Mouse (Mus musculus) heart, embryonic 15.5 days (tissue): ENCODE measurements around the gene Dicer1. TPM values are rescaled to one million over a fixed set of nuclear protein-coding genes. Genes with fewer than 3 reads are reported as not detected.
"Not testable (repeated sequence)": the region's sequence is repeated elsewhere in the genome, so short reads cannot be mapped to it uniquely, and the experiment has no call there.

Experiments used
- ATAC-seq: fragments of 200-750 bp; cut with Nextera tagmentation; replicated peaks from 2 replicates; pipeline ENCODE4 v1.8.0; 2017; ENCODE audit warnings: low read depth, moderate TSS enrichment; ENCODE audit not compliant: insufficient number of reproducible peaks, insufficient read depth, low FRiP score
- H3K27ac ChIP-seq: fragments of 300-500 bp; sonication (generic); 2 replicates; pipeline ENCODE4 v1.5.1; 2015; ENCODE audit warnings: mild to moderate bottlenecking, inconsistent platforms
- H3K27me3 ChIP-seq: fragments of 300-500 bp; sonication (generic); 2 replicates; pipeline ENCODE4 v1.6.1; 2015; ENCODE audit warnings: inconsistent platforms
- H3K36me3 ChIP-seq: fragments of 300-500 bp; sonication (generic); 2 replicates; pipeline ENCODE4 v1.6.1; 2015; ENCODE audit warnings: mild to moderate bottlenecking, inconsistent platforms
- H3K4me1 ChIP-seq: fragments of 300-500 bp; sonication (generic); replicated peaks from 2 replicates; pipeline ENCODE4 v1.6.1; 2015; ENCODE audit warnings: inconsistent platforms
- H3K4me2 ChIP-seq: fragments of 300-500 bp; sonication (generic); 2 replicates; pipeline ENCODE4 v1.6.1; 2015; ENCODE audit warnings: inconsistent platforms, mild to moderate bottlenecking, moderate library complexity
- H3K4me3 ChIP-seq: fragments of 300-500 bp; sonication (generic); 2 replicates; pipeline ENCODE4 v1.5.1; 2015; ENCODE audit warnings: mild to moderate bottlenecking, inconsistent platforms
- H3K9ac ChIP-seq: fragments of 300-500 bp; sonication (generic); 2 replicates; pipeline ENCODE4 v1.6.1; 2015; ENCODE audit warnings: mild to moderate bottlenecking, inconsistent platforms
- H3K9me3 ChIP-seq: fragments of 300-500 bp; sonication (generic); replicated peaks from 2 replicates; pipeline ENCODE4 v1.6.1; 2016; ENCODE audit warnings: inconsistent platforms
- whole genome bisulfite sequencing: fragments of 180-500 bp; shearing (Covaris S2); methylation state at CpG from one replicate; pipeline ENCODE4 v1.1.7; 2015; ENCODE audit warnings: mixed read lengths; 5-methylcytosine and 5-hydroxymethylcytosine counted together
- polyA plus RNA-seq: library from polyadenylated mRNA; unstranded; fragments of >200 nt; fragmentation: Nextera tagmentation; extraction: Ambion mirVana; gene quantifications from 2 replicates; pipeline ENCODE4 v1.2.1, GENCODE M21; 2015

Dicer1 gene
- polyA plus RNA-seq, 1 experiment from 2014 or later = 23.7 TPM

DNA sequence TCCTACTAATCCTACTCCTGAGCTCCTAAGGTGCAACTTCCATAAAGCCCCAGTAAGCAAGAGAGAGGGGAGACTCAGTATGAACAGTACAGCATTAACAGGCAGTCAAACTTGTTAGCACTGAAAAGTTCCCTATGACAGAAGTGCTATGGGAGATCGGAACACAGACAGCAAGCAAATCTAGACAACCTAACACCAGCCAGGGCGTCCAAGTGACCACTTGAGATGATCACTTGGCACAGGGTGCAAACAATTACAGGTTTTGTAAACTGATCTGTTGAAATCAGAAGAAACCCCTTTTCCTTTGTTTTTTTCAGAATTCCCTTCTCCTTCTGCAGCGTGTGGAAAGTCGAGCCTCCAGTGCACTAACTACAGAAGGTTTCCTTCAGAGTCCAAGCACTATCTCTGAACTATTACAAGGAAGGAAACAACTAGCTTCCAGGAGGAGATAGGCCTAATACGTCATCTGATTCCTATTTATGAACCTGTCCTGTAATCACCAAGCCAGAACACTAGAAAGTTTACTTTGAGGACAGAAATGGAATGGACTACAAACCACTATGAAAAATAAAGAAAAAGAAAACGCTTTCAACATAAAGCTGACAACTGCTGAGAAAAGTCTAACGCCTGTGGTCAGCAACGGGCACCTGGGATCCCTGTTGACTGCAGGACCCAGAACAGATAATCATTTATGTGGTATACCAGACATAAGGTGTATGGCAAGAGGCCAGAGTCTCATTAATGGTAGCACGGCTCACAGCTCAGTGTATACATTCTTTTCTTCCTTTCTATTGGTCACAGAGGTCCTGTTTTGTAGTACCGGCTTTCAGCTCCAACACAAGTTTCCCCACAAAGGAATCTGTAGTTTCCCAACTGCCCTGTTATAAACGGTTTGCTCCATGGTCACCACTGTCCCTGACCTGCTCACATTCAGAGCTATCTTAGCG is 10.6 kb downstream of the Dicer1 start:
- Histone ChIP-seq H3K4me1 (peaks cover 28% of the 10 kb centered on the region), H3K9me3 (no peaks in the 10 kb centered on the region), H3K9ac (no peak overlapping the region), H3K36me3 (no peaks in the 10 kb centered on the region; the same call in 1 of the 2 replicates), H3K4me3 (no peak overlapping the region), H3K27me3 (no peaks in the 10 kb centered on the region), H3K4me2 (no peak overlapping the region), H3K27ac (0 out of 2 replicates have a peak overlapping the region, but pooled peaks have one; percentile 5)
- no peak for ATAC-seq
- WGBS = 43% methylated on average over 12 of the region's 12 CpGs

DNA sequence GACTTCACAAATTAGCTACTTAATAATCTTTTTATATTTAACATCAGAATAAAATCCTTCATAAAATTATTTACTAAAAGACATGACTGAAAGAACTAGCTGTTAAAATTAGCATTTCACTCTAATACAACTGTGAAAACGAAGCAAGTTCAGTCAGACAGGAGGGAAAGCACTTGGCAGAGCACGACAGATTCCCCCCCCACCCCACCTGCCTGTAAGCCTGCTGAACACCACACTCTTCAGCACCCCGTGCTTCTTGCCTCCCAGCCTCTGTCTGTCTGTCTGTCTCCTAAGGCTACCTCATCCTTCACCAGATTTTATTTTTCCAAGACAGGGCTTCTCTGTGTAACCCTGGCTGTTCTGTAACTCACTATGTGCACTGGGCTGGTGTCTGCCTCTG is 12.8 kb downstream of the Dicer1 start:
- H3K27me3 ChIP-seq = no peaks in the 10 kb centered on the region
- 56% methylated on average over 3 of the region's 3 CpGs for WGBS
- no peak overlapping the region for H3K9ac ChIP-seq
- no peaks in the 10 kb centered on the region for H3K9me3 ChIP-seq
- ATAC-seq = no peak
- no peak overlapping the region for H3K4me2 ChIP-seq
- H3K4me3 ChIP-seq = no peak overlapping the region
- H3K4me1 ChIP-seq = peaks cover 28% of the 10 kb centered on the region
- H3K36me3 ChIP-seq = no peaks in the 10 kb centered on the region; the same call in 1 of the 2 replicates
- no peak overlapping the region for H3K27ac ChIP-seq

DNA sequence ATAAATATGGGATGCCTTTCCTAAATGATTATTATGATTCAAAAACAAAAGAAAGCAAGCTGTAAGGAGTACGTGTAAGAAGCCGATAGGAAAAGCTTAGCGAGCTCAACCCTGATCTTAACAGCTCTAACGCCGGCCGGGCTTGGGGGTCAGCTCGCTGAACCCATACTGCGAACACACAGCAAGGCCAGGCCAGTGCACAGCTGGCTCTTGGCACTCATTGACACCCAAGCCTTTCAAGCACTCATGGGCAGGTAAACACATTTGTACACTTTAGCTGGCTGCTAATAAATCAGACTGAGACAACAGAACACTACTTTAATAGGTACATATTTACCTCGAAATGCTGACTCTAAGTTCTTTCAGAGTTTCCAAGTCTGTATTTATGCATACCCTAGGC is 13.3 kb downstream of the Dicer1 start:
- peaks cover 26% of the 10 kb centered on the region for H3K4me1 ChIP-seq
- no peak overlapping the region for H3K27ac ChIP-seq
- no peak overlapping the region for H3K4me3 ChIP-seq
- H3K9me3 ChIP-seq = no peaks in the 10 kb centered on the region
- no peaks in the 10 kb centered on the region; the same call in 1 of the 2 replicates for H3K36me3 ChIP-seq
- no peak overlapping the region for H3K9ac ChIP-seq
- WGBS = 73% methylated on average over 9 of the region's 9 CpGs
- H3K27me3 ChIP-seq = no peaks in the 10 kb centered on the region
- ATAC-seq = no peak
- no peak overlapping the region for H3K4me2 ChIP-seq

DNA sequence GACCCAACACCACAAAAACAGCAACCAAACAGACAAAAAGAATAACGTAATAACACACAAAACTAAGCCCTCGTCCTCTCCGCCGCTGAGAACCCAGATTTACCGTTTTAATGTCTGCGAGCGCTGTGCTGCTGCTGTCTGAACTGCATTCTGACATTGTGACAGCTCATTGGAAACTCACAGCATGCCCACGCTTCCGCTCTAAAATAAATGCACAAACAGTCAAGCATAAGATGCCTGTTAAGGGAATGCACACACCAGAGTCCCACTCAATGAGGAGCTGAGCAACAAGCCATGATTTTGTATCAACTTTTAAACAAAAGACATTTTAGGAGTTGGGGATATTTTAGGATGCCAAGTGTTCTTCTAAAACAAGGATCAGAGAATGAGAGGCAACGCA is 14.1 kb downstream of the Dicer1 start:
- Histone ChIP-seq H3K4me2 (no peak overlapping the region), H3K36me3 (no peaks in the 10 kb centered on the region; the same call in 1 of the 2 replicates), H3K9ac (no peak overlapping the region), H3K4me3 (no peak overlapping the region), H3K4me1 (peaks cover 26% of the 10 kb centered on the region), H3K27me3 (no peaks in the 10 kb centered on the region), H3K27ac (no peak overlapping the region), H3K9me3 (no peaks in the 10 kb centered on the region)
- WGBS = 89% methylated on average over 10 of the region's 10 CpGs
- ATAC-seq = no peak

DNA sequence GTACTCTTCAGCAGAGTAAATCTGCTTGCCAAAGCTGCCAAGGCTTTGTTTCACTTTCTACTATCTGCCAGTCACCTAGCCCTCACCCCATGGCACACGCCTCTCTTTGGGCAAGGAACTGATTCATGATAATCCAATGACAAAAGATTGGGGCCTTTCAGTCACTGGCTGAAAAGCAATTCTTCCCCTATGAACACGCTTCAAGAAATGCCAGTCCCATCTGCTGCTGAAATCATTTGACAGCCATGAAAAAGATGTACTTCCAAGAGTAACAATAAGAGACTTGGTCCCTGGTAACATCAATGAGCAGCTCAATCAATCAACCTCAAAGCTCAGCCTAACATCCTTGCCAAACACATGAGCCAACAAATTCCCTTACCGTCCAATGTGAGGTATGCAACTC is 15.8 kb downstream of the Dicer1 start:
- H3K9ac ChIP-seq = no peak overlapping the region
- no peak for ATAC-seq
- H3K27me3 ChIP-seq = no peaks in the 10 kb centered on the region
- H3K4me3 ChIP-seq = no peak overlapping the region
- H3K36me3 ChIP-seq = peaks cover 10% of the 10 kb centered on the region
- H3K9me3 ChIP-seq = no peaks in the 10 kb centered on the region
- WGBS = 73% methylated on average over 3 of the region's 3 CpGs
- H3K27ac ChIP-seq = no peak overlapping the region
- no peak overlapping the region for H3K4me2 ChIP-seq
- H3K4me1 ChIP-seq = peaks cover 13% of the 10 kb centered on the region

DNA sequence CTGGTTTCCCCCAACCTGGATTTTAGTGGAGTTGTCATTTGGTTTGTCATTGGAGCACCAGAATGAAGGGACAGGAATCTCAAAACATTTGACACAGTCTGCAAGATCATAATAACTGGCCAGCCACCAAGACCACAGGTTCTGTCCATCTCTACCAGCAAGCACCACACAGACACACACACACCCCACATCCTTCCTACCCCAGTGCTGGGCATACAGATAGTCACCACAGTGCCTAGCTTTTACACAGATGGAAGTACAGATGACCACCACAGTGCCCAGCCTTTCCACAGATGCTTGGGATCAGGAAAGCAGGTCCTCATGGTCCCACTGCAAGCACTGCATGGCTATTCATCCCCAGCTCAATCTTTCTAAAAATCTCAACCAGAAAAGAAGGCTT is 18.6 kb downstream of the Dicer1 start:
- Histone ChIP-seq H3K27me3 (no peaks in the 10 kb centered on the region), H3K36me3 (peaks cover 23% of the 10 kb centered on the region), H3K4me2 (no peak overlapping the region), H3K27ac (no peak overlapping the region), H3K9ac (no peak overlapping the region), H3K4me1 (0 out of 2 replicates have a peak, but pooled peaks cover 5% of the 10 kb centered on the region), H3K4me3 (no peak overlapping the region), H3K9me3 (no peaks in the 10 kb centered on the region)
- no peak for ATAC-seq

DNA sequence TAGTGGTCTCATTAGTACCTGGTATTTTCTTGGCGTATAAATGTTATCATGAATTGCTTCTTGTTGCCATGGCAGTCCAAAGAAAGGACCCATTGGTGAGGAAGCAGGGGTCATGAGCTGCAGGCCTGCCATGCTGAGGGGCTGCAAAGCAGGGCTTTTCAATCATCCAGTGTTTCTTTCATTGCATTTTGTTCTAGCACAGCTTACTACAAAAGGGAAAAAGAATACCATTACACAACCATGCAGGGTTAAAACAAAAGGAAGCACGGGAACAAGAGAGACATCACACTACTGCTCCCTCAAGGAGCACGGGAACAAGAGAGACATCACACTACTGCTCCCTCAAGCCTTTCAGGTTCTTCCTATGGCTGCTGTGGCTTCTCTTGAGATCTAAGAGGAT is 20.0 kb downstream of the Dicer1 start:
- H3K4me3 ChIP-seq = no peak overlapping the region
- WGBS = 79% methylated on average over 3 of the region's 3 CpGs
- no peak overlapping the region for H3K9ac ChIP-seq
- H3K27me3 ChIP-seq = no peaks in the 10 kb centered on the region
- peaks cover 31% of the 10 kb centered on the region for H3K36me3 ChIP-seq
- no peak overlapping the region for H3K27ac ChIP-seq
- no peaks in the 10 kb centered on the region for H3K9me3 ChIP-seq
- ATAC-seq = no peak
- H3K4me2 ChIP-seq = no peak overlapping the region
- H3K4me1 ChIP-seq = 0 out of 2 replicates have a peak, but pooled peaks cover 5% of the 10 kb centered on the region

DNA sequence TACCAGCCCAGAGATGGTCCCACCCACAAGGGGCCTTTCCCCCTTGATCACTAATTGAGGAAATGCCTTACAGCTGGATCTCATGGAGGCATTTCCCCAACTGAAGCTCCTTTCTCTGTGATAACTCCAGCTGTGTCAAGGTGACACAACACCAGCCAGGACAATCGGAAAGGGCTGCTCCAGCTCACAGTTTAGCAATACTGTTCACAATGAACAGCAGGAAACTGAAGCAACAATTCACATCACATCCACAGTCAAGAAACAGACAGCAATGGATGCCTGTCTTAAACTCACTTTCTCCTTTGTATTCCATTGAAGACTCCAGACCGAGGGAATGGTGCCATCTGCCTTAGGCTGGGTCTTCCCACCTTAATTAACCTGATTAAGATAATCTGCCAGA is 25.3 kb downstream of the Dicer1 start:
- ATAC-seq = not testable (repeated sequence)
- WGBS = 86% methylated on average over 2 of the region's 2 CpGs

DNA sequence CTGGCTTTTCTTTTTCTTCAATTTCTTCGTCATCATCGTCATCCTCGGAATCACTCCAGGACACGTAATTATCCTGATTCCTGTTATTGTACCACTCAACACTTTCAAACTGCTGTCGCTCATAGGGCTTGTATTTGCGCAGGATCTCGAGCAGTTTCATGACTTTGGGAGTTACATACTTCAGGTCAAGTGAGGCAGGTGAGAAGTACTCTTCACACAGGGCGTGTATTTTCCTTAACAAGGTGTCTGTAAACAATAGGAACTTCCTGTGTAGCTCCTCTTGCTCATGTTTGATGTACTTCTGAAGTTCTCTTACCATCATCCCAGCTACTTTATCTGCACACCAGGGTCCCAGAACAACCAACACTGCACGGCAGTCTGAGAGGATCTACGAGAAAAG is 29.7 kb downstream of the Dicer1 start:
- no peak overlapping the region for H3K9ac ChIP-seq
- H3K36me3 ChIP-seq = peaks cover 34% of the 10 kb centered on the region
- H3K9me3 ChIP-seq = no peaks in the 10 kb centered on the region
- H3K4me1 ChIP-seq = peaks cover 6% of the 10 kb centered on the region
- no peak for ATAC-seq
- H3K4me3 ChIP-seq = no peak overlapping the region
- no peak overlapping the region for H3K4me2 ChIP-seq
- 92% methylated on average over 10 of the region's 10 CpGs for WGBS
- H3K27ac ChIP-seq = no peak overlapping the region
- H3K27me3 ChIP-seq = no peaks in the 10 kb centered on the region

More for the DNA sequence above, 25.3 kb downstream of the Dicer1 start:
- not testable (repeated sequence) for H3K4me2 ChIP-seq, H3K9ac ChIP-seq, H3K9me3 ChIP-seq, H3K27me3 ChIP-seq, H3K27ac ChIP-seq, H3K4me3 ChIP-seq, H3K4me1 ChIP-seq
- peaks cover 51% of the 10 kb centered on the region for H3K36me3 ChIP-seq

DNA sequence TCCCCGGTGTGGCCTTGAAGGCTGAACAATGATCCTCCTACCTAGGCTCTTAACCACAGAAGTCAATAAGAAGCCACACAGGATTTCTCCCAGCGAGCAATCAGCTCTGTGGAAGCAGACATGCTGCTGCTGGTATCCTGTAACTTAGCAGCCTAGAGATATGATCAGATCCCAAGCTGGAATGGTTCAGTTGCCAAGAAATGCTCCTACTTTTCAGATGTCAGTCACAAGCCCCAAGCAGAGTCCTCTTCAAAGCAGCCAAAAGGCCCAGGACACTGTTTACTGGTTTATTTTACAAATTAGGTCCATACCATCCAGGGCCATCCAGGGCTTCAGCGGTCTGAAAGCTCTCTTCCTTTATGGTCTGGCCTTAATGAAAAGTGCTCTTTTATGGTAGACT is 30.7 kb downstream of the Dicer1 start:
- WGBS = 77% methylated on average over 3 of the region's 3 CpGs
- Histone ChIP-seq H3K27ac (no peak overlapping the region), H3K4me1 (peaks cover 6% of the 10 kb centered on the region), H3K9me3 (no peaks in the 10 kb centered on the region), H3K9ac (no peak overlapping the region), H3K4me3 (no peak overlapping the region), H3K27me3 (no peaks in the 10 kb centered on the region), H3K4me2 (no peak overlapping the region), H3K36me3 (peaks cover 28% of the 10 kb centered on the region)
- no peak for ATAC-seq

DNA sequence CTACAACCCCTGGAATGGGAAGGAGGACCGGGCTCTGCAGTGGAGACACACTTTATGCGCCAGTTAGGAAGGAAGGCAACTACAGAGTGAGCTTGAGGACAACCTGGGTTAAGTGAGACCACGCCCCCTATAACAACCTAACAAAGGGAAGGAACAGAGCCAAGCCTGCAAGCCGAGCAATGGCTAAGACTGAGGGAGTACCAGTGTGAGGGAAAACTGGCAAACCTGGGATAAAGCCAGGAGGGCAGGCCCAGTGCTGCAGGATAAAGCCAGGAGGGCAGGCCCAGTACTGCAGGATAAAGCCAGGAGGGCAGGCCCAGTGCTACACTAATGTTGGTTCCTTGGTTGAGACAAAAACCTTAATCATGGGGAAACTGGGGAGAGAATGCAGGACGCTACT is 32.8 kb downstream of the Dicer1 start:
- H3K27ac ChIP-seq = no peak overlapping the region
- no peak overlapping the region for H3K9ac ChIP-seq
- H3K4me1 ChIP-seq = peaks cover 6% of the 10 kb centered on the region
- H3K4me3 ChIP-seq = no peak overlapping the region
- WGBS = 72% methylated on average over 5 of the region's 5 CpGs
- H3K27me3 ChIP-seq = no peaks in the 10 kb centered on the region
- no peak; the same call in 1 of the 2 replicates for ATAC-seq
- H3K4me2 ChIP-seq = no peak overlapping the region
- no peaks in the 10 kb centered on the region for H3K9me3 ChIP-seq
- H3K36me3 ChIP-seq = peaks cover 36% of the 10 kb centered on the region

DNA sequence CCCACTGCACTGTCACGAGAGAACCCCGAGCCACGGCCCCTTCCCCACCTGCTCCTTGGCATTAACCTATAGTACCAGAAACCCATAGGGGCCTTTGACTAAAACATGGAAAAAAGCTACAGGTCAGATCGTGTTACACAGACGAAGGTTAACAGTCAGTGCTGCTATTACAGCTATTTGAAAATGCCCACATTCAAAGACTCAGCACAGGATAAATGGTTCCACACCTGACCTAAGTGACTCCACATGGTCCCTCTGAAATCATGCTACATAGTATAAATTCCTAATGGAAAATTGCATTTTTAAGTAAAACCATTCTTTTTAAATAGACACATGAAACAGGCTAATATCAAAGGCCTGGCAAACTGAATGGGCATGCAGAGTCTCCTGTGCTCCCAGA is 35.3 kb downstream of the Dicer1 start:
- peaks cover 6% of the 10 kb centered on the region for H3K4me1 ChIP-seq
- H3K27me3 ChIP-seq = no peaks in the 10 kb centered on the region
- 82% methylated on average over 5 of the region's 5 CpGs for WGBS
- ATAC-seq = no peak
- no peak overlapping the region for H3K27ac ChIP-seq
- no peaks in the 10 kb centered on the region for H3K9me3 ChIP-seq
- H3K9ac ChIP-seq = no peak overlapping the region
- H3K4me2 ChIP-seq = no peak overlapping the region
- no peak overlapping the region for H3K4me3 ChIP-seq
- H3K36me3 ChIP-seq = peaks cover 38% of the 10 kb centered on the region
